Mouse (Mus musculus): ENCODE measurements around the gene Sox10. TPM values are rescaled to one million over a fixed set of nuclear protein-coding genes. Genes with fewer than 3 reads are reported as not detected.

Sox10 gene
- polyA plus RNA-seq, 1 experiment = 1.6 TPM

GRCm38 (mm10) chr15:79155572-79155971 lies 9.5 kb downstream of the Sox10 start:
- H3K27ac ChIP-seq (ENCODE audit: control insufficient read depth, insufficient read depth, low read depth, low read length) = no peak overlapping the region
- no peaks in the 10 kb centered on the region for H3K36me3 ChIP-seq (ENCODE audit: control insufficient read depth, insufficient read depth, low read length)
- H3K4me3 ChIP-seq (ENCODE audit: control insufficient read depth, low read depth, low read length) = no peak overlapping the region
- TF ChIP-seq POLR2A (IDR thresholded peaks at IDR 0.05; ENCODE audit: control insufficient read depth, low read depth, low read length) (no peak), CTCF (IDR thresholded peaks at IDR 0.05; ENCODE audit: control insufficient read depth, insufficient read depth, insufficient replicate concordance, low read depth, low read length) (no peak)
- H3K4me1 ChIP-seq (ENCODE audit: control insufficient read depth, insufficient read depth, low read length) = no peaks in the 10 kb centered on the region
- H3K27me3 ChIP-seq (ENCODE audit: control insufficient read depth, insufficient read depth, low read length) = no peaks in the 10 kb centered on the region

DNA sequence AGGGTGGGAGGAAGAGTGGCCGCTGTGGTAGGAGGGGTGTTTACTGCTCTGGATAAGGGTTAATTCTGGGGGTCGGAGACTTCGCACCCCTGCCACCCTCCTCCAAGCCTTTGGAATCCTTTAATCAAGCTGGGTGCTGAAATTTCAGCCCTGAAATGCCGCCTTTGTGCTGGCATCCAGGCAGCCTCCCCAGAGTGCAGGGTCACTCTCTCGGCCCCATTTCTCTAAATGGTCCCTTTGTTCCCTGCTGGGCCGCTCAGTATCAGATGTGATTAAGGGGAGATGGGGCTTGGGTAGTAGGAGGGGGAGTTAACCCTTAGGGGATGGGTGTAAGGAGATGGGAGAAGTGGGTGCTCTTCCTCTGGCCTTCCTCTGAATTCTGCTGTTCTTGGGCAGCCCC lies 12.3 kb downstream of the Sox10 start:
- TF ChIP-seq POLR2A (IDR thresholded peaks at IDR 0.05; ENCODE audit: control insufficient read depth, low read depth, low read length) = no peak
- no peak for TF ChIP-seq CTCF (IDR thresholded peaks at IDR 0.05; ENCODE audit: control insufficient read depth, insufficient read depth, insufficient replicate concordance, low read depth, low read length)
- no peaks in the 10 kb centered on the region for H3K4me1 ChIP-seq (ENCODE audit: control insufficient read depth, insufficient read depth, low read length)
- H3K4me3 ChIP-seq (ENCODE audit: control insufficient read depth, low read depth, low read length) = no peak overlapping the region
- no peak overlapping the region for H3K27ac ChIP-seq (ENCODE audit: control insufficient read depth, insufficient read depth, low read depth, low read length)
- peaks cover 1% of the 10 kb centered on the region for H3K36me3 ChIP-seq (ENCODE audit: control insufficient read depth, insufficient read depth, low read length)
- no peaks in the 10 kb centered on the region for H3K27me3 ChIP-seq (ENCODE audit: control insufficient read depth, insufficient read depth, low read length)

GRCm38 (mm10) chr15:79151881-79152280 lies 13.2 kb downstream of the Sox10 start:
- Histone ChIP-seq H3K4me3 (ENCODE audit: control insufficient read depth, low read depth, low read length) (no peak overlapping the region), H3K4me1 (ENCODE audit: control insufficient read depth, insufficient read depth, low read length) (no peaks in the 10 kb centered on the region), H3K27ac (ENCODE audit: control insufficient read depth, insufficient read depth, low read depth, low read length) (no peak overlapping the region)

GRCm38 (mm10) chr15:79148533-79148932 lies 16.5 kb downstream of the Sox10 start:
- Histone ChIP-seq H3K36me3 (ENCODE audit: control insufficient read depth, insufficient read depth, low read length) (peaks cover 5% of the 10 kb centered on the region), H3K4me1 (ENCODE audit: control insufficient read depth, insufficient read depth, low read length) (no peaks in the 10 kb centered on the region), H3K27me3 (ENCODE audit: control insufficient read depth, insufficient read depth, low read length) (no peaks in the 10 kb centered on the region), H3K27ac (ENCODE audit: control insufficient read depth, insufficient read depth, low read depth, low read length) (no peak overlapping the region), H3K4me3 (ENCODE audit: control insufficient read depth, low read depth, low read length) (no peak overlapping the region)
- TF ChIP-seq POLR2A (IDR thresholded peaks at IDR 0.05; ENCODE audit: control insufficient read depth, low read depth, low read length) (no peak), CTCF (IDR thresholded peaks at IDR 0.05; ENCODE audit: control insufficient read depth, insufficient read depth, insufficient replicate concordance, low read depth, low read length) (peak; percentile 88; the same call in 1 of the 2 replicates)

More at GRCm38 (mm10) chr15:79151881-79152280, 13.2 kb downstream of the Sox10 start:
- no peak for TF ChIP-seq CTCF (IDR thresholded peaks at IDR 0.05; ENCODE audit: control insufficient read depth, insufficient read depth, insufficient replicate concordance, low read depth, low read length)
- no peak for TF ChIP-seq POLR2A (IDR thresholded peaks at IDR 0.05; ENCODE audit: control insufficient read depth, low read depth, low read length)
- Histone ChIP-seq H3K36me3 (ENCODE audit: control insufficient read depth, insufficient read depth, low read length) (peaks cover 3% of the 10 kb centered on the region), H3K27me3 (ENCODE audit: control insufficient read depth, insufficient read depth, low read length) (no peaks in the 10 kb centered on the region)

GRCm38 (mm10) chr15:79145522-79145921 lies 19.5 kb downstream of the Sox10 start:
- no peak overlapping the region for H3K4me3 ChIP-seq (ENCODE audit: control insufficient read depth, low read depth, low read length)
- H3K4me1 ChIP-seq (ENCODE audit: control insufficient read depth, insufficient read depth, low read length) = no peaks in the 10 kb centered on the region; the same call in 1 of the 2 replicates
- H3K27me3 ChIP-seq (ENCODE audit: control insufficient read depth, insufficient read depth, low read length) = no peaks in the 10 kb centered on the region
- peaks cover 5% of the 10 kb centered on the region for H3K36me3 ChIP-seq (ENCODE audit: control insufficient read depth, insufficient read depth, low read length)
- no peak overlapping the region for H3K27ac ChIP-seq (ENCODE audit: control insufficient read depth, insufficient read depth, low read depth, low read length)
- no peak for TF ChIP-seq CTCF (IDR thresholded peaks at IDR 0.05; ENCODE audit: control insufficient read depth, insufficient read depth, insufficient replicate concordance, low read depth, low read length)
- no peak for TF ChIP-seq POLR2A (IDR thresholded peaks at IDR 0.05; ENCODE audit: control insufficient read depth, low read depth, low read length)

- no peak overlapping the region for H3K27ac ChIP-seq (ENCODE audit: control insufficient read depth, insufficient read depth, low read depth, low read length)
- H3K36me3 ChIP-seq (ENCODE audit: control insufficient read depth, insufficient read depth, low read length) = peaks cover 3% of the 10 kb centered on the region
- no peak for TF ChIP-seq POLR2A (IDR thresholded peaks at IDR 0.05; ENCODE audit: control insufficient read depth, low read depth, low read length)
- no peak for TF ChIP-seq CTCF (IDR thresholded peaks at IDR 0.05; ENCODE audit: control insufficient read depth, insufficient read depth, insufficient replicate concordance, low read depth, low read length)
Observed at GRCm38 (mm10) chr15:79144021-79144420, 21.0 kb downstream of the Sox10 start.

GRCm38 (mm10) chr15:79143316-79143715 lies 21.7 kb downstream of the Sox10 start:
- no peak overlapping the region for H3K27ac ChIP-seq (ENCODE audit: control insufficient read depth, insufficient read depth, low read depth, low read length)
- peaks cover 3% of the 10 kb centered on the region for H3K36me3 ChIP-seq (ENCODE audit: control insufficient read depth, insufficient read depth, low read length)
- TF ChIP-seq CTCF (IDR thresholded peaks at IDR 0.05; ENCODE audit: control insufficient read depth, insufficient read depth, insufficient replicate concordance, low read depth, low read length) (no peak), POLR2A (IDR thresholded peaks at IDR 0.05; ENCODE audit: control insufficient read depth, low read depth, low read length) (no peak)
- H3K4me1 ChIP-seq (ENCODE audit: control insufficient read depth, insufficient read depth, low read length) = no peaks in the 10 kb centered on the region; the same call in 1 of the 2 replicates
- H3K4me3 ChIP-seq (ENCODE audit: control insufficient read depth, low read depth, low read length) = no peak overlapping the region
- H3K27me3 ChIP-seq (ENCODE audit: control insufficient read depth, insufficient read depth, low read length) = no peaks in the 10 kb centered on the region

More at GRCm38 (mm10) chr15:79144021-79144420, 21.0 kb downstream of the Sox10 start:
- Histone ChIP-seq H3K27me3 (ENCODE audit: control insufficient read depth, insufficient read depth, low read length) (no peaks in the 10 kb centered on the region), H3K4me1 (ENCODE audit: control insufficient read depth, insufficient read depth, low read length) (no peaks in the 10 kb centered on the region; the same call in 1 of the 2 replicates), H3K4me3 (ENCODE audit: control insufficient read depth, low read depth, low read length) (no peak overlapping the region)
